Mouse (Mus musculus): Measurements from ENCODE around the gene Smndc1.

The Smndc1 gene

DNA sequence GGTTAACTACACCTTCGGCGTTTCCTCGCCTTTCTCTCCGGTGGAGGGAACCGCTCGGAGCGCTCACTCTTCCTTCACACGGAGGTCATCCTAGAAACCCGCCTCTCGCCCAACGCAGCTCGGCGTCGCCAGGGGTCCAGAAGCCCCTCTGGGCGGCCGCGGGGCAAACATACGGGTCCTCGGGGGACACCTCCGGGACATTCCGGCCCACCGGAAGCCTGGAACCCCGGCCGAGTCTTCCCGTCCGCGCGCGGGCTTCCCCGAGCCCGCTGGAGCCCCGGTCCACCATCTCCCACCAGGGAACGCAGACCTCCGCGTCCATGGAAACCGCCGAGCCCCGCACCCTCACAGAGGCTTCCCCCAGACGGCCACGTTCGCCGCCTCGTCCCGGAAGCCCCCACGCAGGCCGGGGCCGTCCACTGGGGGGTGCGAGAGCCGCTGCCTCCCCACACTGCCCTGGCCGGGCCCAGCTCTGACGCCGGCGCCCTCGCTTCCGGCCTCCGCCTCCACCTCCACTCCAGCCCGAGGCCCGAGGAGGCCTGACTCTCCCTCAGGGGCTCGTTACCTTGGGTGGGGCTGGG lies 437 bp downstream of the Smndc1 start:
- CTCF ChIA-PET: interaction anchor here (0.7 kb wide), 1 partner anchor 197 kb away, joined by 4 read pairs; no protein-coding TSS in a partner anchor

DNA sequence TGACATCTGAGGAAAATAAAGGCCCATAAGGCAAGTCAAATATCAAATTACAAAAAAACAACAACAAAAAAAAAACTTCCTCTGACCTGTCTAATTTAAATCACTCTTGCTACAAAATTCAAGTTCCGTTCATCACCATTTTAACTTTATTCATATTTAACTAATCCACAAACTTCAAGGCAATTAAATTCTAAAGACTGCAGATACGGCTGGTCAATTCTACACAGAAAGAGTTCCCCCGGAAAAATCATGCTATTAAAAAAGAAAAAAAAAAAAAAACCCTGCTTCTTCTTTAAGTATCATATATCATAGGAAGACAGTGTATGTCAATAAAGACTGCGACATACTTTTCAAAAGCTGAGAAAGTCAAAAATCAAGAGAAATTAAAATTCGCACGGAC lies 961 bp downstream of the Smndc1 start:
- CTCF ChIA-PET: no interaction called here

DNA sequence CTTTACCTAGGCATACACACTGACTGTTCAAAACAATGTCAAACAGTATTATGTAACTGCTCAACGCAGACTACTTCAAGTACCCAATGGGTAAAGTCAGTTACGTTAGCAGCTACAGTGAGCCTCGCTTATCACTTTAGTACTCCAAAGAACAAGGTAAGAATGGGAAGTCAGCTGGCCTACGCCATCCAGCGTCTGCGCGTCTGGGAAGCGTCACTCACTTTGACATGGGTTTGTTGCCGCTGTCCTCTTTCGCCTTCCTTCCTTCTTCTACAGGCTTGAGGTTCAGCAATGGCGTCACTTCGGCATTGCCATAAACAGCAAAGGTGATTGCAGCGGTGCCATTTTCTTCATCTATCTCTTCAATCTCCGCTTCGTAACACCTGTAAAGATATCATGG lies 7.0 kb downstream of the Smndc1 start:
- CTCF ChIA-PET: no interaction called here

DNA sequence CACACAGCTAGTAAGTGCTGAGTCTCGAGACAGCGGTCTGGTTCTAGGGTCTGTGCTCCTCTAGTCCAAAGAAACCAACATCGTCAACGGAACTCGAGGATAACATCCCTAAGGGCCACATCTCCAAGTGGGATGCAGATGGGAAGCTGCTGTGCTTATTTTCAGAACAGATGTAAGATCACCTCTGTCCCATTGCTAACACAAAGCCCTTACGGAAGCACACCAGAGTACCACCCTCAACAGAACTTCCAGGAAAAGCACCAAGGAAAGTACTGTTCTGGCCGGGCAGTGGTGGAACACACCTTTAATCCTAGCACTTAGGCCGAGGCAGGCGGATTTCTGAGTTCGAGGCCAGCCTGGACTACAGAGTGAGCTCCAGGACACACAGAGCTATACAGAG lies 12.0 kb downstream of the Smndc1 start:
- CTCF ChIA-PET: no interaction called here

DNA sequence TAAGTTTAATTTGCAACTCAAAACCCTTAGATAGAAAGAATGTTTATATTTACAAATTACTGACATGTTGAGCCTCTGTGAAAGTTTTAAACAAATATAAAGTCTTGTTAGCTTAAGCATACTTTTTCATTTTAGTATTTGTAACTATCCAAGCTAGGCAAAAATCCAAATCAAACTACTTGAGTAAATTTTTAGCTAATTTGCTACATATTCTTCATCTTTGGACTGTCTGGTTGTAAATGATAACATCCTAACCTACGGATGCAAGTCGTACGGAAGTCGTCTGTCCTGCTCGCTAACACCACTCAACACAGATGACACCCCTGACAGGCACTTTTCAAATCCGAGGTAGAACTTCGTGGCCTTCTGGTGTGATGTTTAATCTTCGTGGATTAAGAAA lies 12.7 kb downstream of the Smndc1 start:
- CTCF ChIA-PET: no interaction called here

DNA sequence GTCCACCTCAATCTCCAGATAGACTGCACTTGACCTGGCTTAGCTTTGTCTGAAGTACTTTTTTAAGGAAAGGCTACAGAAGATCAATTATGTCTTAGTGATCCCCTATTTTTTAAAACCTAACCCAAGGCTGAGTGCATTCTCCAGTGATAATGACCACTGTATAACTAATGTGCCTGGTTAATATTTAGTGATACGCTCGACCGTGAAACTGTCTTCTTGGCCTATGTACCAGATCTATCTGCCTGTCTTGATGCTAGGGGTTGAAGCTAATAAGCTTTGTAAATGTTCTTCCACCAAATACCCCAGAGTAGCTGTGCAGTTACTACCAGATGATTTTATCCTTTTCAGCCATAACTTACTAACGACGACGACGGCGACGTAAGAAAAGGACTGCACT lies 14.6 kb downstream of the Smndc1 start:
- CTCF ChIA-PET: no interaction called here

DNA sequence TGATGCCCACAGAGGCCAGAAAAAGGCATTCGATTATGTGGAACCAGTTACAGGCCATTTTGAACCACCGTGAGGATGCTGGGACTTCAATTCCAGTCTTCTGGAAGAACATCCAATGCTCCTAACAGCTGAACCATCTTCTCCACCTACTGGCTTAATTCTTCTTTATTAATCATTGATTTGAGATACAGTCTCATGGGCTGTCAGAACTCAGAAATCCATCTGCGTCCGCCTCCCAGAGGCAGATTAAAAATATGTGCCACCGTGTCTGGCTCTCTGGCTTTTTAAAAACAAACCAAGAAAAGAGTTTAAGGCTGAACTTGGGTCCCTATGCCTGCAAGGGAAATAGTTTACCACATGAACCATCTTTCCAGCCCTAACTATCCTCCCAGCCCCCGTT lies 15.1 kb downstream of the Smndc1 start:
- CTCF ChIA-PET: no interaction called here

DNA sequence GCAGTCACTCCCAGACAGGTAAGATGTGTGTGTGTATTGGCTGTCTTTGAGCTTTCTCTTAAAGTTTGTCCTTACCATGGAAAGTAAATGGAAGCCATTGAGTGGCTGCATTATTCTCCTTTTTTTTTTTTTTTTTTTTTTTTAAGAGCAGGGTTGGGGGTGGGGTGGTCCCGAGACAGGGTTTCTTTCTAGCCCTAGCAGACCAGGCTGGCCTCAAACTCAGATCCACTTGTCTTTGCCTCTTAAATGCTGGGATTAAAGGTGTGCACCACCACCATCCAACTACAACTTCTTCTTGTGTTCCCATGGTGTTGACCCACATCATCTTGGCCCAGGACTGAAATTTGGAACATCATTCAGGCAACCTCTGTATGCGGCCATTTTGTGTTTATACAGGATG lies 16.8 kb downstream of the Smndc1 start:
- CTCF ChIA-PET: interaction anchor here (0.6 to 0.7 kb wide), 2 partner anchors 63 to 429 kb away, joined by 4 to 14 read pairs; no protein-coding TSS in a partner anchor

DNA sequence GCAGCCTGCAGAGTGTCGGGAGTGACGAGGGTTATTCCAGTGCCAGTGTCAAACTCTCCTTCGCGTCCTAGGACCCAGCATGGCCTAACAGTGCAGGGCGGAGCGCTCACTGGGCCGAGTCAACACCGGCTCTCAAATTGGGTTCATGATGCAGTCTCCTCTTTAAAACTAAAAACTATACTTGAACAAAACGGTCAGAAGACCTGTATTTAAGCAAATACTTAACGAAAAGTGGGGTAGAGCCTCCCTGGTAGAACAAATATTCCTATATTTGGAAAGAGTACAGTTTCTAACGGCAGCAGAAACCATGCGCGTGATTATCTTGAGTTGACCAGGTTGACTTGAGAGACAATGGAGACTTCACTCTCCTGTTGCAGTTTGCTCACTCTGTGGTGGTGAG lies 18.7 kb downstream of the Smndc1 start, which contains the start of gene Gm10197:
TSS of gene Gm10197 (minus strand) at position 101 of the 400 bp plus-strand sequence.
- CTCF ChIA-PET: no interaction called here

DNA sequence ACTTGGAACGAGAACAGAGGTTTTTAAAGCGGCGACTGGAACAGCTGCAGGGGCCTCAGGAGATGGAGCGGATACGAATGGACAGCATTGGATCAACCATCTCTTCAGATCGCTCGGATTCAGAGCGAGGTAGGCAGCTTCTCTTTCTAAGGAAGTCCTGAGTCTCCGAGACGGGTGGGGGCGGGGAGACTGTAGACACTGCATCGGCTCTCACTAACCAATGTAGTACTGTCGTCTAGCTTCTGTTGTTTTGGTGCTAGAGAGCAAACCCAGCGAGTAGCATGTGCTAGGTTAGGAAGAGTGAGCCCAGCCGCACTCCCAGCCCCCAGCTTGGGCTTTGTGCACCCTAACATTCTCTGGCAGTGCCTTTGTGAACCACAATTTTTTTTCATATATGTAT lies 20.1 kb downstream of the Smndc1 start:
- CTCF ChIA-PET: no interaction called here

DNA sequence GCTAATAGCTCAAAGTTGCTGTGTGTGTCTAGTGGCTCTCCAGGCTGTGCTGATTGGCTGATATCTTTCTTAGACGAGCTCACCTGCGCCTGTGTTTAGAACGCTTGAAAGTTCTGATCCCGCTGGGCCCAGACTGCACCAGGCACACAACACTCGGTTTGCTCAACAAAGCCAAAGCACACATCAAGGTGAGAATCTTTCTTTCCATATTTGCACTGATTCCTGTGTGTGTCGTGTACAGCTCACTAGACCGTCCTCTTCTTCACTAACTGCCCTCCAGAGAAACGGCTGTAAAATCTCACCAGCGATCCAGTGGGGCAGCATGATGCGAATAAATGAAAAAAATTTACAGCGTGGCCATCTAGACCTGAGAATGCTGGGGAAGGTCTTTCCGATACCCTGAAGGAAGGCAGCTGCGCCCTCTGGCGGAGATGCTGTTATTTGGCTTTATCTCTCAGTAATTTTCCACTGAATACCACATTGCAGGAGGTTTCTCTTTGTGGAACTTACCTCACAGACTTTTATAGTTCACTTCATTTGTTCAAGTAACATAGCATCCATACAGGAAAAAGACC lies 20.8 kb downstream of the Smndc1 start:
- CTCF ChIA-PET: interaction anchor here (1.4 kb wide), 1 partner anchor 114 kb away, joined by 7 read pairs; no protein-coding TSS in a partner anchor

DNA sequence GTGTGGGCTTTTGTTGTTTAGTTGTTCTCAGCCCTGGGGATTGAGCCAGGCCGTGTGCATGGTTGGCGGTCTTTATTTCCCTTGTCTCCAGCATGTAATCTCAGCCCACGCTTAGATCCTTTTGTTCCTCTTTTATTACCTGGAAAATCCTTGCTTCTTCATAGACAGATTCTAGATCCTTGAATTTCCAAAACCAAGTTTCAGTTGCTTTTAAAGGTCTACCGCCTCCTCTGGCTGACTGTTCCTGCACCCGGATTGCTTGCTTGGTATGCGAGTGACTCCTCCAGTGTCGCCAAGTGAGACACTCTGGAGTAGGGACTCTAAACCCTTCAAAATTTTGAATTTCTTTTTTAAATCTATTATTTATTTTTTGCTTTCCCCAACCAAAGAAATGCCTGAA lies 23.5 kb downstream of the Smndc1 start:
- CTCF ChIA-PET: no interaction called here

DNA sequence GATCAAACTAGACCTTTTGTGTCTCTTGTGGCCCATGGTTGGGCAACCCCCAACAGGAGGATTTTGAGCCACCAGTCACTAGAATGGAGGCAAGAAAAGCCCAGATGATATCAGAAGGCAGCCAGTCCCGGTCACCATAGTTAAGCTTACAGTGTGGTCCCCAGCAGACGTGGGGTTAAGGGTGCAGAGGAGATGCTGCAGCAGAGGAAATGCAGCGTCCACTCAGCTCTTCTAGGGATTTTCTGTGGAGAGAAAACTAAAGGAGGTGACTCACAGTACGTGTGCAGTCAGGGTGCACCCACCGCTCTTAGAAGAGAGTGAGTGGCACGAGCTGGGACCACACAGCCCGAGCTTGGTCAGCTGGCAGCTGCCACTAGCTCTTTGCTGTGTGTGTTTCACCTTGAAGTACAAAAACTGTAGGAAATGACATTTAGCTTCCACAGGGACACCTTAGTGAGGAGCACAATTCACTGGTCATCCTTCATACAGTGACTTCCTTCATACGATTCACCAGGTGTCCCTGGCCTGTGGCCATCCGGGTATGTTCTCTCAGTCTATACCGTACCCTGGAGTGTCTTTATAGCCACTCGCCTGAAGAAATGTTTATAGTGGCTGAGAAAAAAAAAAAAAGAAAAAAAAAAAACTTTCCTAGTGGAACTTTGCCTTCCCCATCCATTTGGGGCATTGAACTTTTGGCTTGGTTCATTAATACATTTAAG lies 24.2 kb downstream of the Smndc1 start:
- CTCF ChIA-PET: no interaction called here

DNA sequence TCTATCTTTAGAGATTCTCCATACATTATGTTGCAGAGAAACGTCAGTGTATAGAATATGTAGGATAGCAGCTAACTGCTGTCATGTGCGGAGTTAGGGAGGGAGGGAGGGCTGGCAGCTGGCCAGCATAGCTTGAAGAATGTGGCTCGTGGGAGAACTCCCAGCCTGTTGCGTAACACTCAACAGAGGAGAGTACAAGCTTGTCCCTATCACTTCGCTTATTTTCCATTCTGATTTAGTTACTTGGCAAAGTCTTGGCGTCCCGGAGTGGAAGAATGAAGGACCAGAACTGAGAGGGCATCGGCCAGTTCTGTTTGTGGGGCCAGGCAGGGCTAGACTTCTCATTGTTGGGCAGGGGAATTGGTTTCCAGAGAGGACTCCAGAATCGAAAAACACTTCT lies 25.4 kb downstream of the Smndc1 start:
- CTCF ChIA-PET: interaction anchor here (0.6 kb wide), 1 partner anchor 235 kb away, joined by 3 read pairs; no protein-coding TSS in a partner anchor

DNA sequence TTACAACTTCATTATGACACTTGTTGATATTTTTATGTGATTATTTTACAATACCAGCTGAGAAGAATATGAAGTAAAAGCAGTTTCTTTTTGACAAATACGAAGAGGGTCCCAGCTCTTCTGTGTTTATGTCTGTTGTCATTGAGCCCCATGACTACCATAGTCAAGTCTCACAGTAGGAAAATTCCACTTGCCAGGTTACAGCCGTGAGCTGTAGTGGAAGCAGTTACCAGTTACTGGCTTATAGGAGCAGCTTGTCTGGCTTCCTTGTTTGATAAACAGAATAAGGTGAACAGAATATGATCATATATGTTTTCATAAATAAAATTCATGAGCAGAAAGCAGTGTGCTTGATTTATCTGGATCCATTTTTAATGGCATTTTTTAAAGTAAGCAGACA lies 25.8 kb downstream of the Smndc1 start:
- CTCF ChIA-PET: interaction anchor here (0.6 kb wide), 1 partner anchor 235 kb away, joined by 3 read pairs; no protein-coding TSS in a partner anchor

DNA sequence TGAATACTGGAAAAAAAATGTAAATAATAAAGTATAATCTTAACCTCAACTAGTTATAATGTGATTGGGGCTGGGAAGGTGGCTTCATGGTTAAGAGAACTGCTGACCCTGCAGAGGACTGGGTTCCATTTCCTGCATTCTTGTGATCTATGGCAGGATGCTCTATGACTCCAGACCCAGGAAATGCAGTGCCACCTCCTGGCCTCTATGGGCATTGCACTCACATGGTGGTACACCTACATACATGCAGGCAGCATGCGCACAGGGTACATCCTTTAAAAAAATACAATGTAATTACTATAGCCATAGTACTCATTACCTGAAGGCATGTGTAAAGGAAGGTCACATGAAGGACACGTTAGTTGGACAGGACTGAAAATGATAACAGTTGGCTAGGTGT lies 27.4 kb downstream of the Smndc1 start:
- CTCF ChIA-PET: no interaction called here

DNA sequence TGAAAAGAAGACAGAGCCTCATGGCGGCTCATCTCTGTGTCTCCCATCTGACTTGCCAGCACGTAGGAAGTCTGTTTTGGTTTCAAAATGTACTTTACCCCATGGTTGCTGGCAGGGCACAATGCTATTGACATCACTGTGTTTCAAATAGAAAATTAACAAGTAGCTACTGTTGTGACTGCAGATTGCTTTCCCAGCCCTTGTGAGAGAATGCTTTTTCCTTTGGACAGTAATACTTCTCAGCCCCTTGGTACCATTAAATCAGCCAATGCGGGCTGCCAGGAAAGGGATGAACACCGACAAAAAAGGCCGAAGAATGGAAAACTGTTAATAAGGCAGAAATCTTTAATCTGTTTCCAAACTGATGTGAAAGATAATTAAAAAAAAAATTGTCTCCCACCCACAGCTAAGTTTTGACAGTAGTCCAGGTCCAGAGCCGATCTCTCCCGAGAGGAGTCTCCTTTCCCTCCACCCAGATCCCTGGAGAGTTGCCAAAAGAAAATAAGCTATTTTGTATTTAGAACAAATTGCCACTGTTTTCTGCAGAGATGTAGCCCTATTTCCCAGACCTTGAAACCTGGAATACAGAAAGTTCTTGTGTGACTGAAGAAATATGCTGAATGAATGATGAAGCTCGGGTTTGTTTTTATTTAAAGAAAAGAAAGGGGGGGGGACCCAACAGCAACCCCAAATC lies 30.0 kb downstream of the Smndc1 start:
- CTCF ChIA-PET: no interaction called here

DNA sequence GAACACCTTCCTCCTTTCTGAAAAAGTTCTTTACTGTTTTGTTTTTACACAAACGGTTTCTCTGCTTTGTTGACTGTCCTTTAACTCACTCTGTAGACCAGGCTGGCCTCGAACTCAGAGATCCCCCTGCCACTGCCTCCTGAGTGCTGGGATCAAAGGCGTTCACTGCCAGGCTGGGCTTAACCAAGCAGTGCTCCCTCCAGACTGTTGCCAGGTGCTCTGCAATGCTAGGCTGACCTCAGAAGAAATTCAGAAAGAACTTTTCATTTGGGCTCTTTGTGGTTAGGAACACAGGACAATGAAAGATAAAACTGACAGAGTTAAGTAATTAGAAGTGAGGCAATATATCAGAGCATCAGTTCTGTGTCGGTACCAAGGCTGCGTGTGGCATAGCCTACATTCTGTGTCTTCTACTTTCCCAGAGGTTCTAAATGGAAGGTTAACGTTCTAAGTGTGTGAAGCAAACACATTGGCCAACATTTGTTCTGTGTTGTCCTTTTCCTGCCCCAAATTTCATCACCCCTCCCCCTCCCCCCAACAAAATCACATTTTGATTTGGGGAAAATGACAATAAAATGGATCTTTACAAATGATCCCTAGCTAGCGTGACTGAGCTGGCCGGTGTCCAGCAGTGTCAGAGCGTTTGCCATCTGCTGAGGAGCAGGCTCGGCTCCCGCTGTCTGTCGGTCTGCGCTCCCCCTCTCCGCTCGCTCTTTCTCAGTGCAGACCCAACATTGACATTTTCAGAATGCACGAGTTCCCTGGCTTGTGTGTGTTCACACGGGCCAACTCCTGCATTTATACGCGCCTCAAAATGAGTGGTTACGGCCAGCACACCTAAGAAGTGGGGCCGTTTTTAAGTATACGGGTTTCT lies 31.0 kb downstream of the Smndc1 start:
- CTCF ChIA-PET: no interaction called here

DNA sequence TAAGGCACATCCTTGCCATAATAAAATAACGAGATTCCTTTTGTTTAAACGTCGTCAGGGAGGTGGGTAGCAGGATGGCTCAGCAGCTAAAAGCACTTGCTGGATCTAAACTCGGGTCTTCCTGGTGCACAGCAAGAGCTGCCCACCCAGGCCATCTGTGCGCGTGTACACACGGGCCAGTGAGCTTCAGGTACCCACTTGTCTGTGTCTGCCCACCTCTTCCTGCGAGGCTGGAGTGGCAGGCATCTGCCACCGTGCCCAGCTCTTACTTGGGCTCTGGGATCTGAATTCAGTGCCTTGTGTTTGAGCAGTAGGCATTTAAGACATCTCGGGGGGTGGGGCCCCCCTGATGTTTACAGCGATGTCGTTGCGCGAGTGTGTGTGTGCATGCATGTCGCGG lies 35.3 kb downstream of the Smndc1 start:
- CTCF ChIA-PET: interaction anchor here (0.5 kb wide), 1 partner anchor 528 kb away, joined by 3 read pairs; no protein-coding TSS in a partner anchor

DNA sequence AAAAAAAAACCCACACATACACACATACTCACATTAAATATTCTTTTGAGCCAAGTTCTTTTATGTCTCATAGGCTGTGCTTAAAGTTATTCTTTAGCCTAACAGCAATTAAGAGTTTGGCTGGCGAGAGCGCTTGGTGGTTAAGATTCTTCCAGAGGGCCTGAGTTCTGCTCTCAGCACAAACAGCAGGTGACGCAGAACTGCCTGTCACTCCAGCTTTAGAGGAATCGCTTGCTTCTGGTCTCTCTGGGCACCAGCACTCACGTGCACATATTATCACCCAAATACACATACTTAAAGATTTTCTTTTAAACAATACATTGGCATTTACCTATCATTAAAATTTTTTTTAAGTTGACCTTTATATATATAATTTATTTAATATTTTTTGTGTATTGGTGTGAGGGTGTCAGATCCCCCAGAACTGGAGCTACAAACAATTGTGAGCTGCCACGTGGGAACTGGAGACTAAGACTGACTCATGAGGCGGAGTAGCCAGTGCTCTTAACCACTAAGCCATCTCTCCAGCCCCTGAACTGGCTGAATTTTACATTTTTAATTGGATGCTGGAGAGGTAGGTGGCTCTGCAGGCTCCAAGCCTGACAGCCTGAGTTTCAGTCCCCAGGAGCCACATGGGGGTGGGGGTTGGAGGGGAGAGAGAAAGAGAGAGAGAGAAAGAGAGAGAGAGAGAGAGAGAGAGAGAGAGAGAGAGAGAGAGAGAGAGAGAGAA lies 35.9 kb downstream of the Smndc1 start:
- CTCF ChIA-PET: interaction anchor here (0.5 kb wide), 1 partner anchor 528 kb away, joined by 3 read pairs; no protein-coding TSS in a partner anchor

DNA sequence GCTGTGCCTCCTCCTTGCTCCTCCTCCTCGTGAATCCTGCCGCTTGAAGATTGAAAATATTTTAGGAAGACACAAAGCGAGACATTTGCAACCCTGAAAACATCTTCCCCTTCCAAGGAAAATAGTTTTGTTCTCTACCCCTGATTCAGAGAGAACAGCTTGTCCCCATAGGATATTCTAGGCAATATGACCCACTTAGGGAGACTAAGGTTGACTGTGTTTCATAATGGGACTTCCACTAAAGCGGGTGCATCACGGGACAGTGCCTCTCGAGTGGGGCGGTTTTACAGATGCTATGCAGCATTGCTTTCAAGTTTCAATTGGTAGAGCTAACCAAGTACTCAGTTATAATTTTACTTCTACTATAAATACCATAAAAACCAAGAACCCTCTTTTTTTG lies 36.5 kb downstream of the Smndc1 start:
- CTCF ChIA-PET: no interaction called here

All from spleen, embryonic (tissue).